Mouse (Mus musculus): ENCODE measurements around the gene Prcd.
"Not testable (repeated sequence)": the region's sequence is repeated elsewhere in the genome, so short reads cannot be mapped to it uniquely, and the experiment has no call there.

Gene Prcd

GRCm38 (mm10) chr11:116653234-116653633 is at the start of gene Prcd:
TSS of gene Prcd (plus strand) at chr11:116653534.
- DNase-seq (ENCODE audit: low spot score in 2 of 2) = no peak

GRCm38 (mm10) chr11:116604097-116604496 is 49.2 kb upstream of the Prcd start:
- no peak for DNase-seq (ENCODE audit: low spot score in 2 of 2)

GRCm38 (mm10) chr11:116607717-116608116 is 45.6 kb upstream of the Prcd start:
- no peak for DNase-seq (ENCODE audit: low spot score in 2 of 2)

- no peak for DNase-seq (ENCODE audit: low spot score in 2 of 2)
These were observed 43.2 kb upstream of the Prcd start for GRCm38 (mm10) chr11:116609965-116610630.

- not testable (repeated sequence) for DNase-seq (ENCODE audit: low spot score in 2 of 2)
These were observed 42.2 kb upstream of the Prcd start for GRCm38 (mm10) chr11:116611168-116611567.

- no peak for DNase-seq (ENCODE audit: low spot score in 2 of 2)
These were observed 41.5 kb upstream of the Prcd start for GRCm38 (mm10) chr11:116611883-116612282.

- no peak for DNase-seq (ENCODE audit: low spot score in 2 of 2)
These were observed 40.8 kb upstream of the Prcd start for GRCm38 (mm10) chr11:116612554-116612953.

- no peak for DNase-seq (ENCODE audit: low spot score in 2 of 2)
These were observed 40.1 kb upstream of the Prcd start for GRCm38 (mm10) chr11:116613234-116613633.

GRCm38 (mm10) chr11:116615735-116616437 is 37.4 kb upstream of the Prcd start:
- DNase-seq (ENCODE audit: low spot score in 2 of 2) = peak; percentile 82 to 87

- DNase-seq (ENCODE audit: low spot score in 2 of 2) = no peak
These were observed 36.8 kb upstream of the Prcd start for GRCm38 (mm10) chr11:116616438-116617118.

GRCm38 (mm10) chr11:116617641-116618040 is 35.7 kb upstream of the Prcd start:
- no peak for DNase-seq (ENCODE audit: low spot score in 2 of 2)

GRCm38 (mm10) chr11:116618666-116619065 is 34.7 kb upstream of the Prcd start:
- DNase-seq (ENCODE audit: low spot score in 2 of 2) = no peak

- DNase-seq (ENCODE audit: low spot score in 2 of 2) = no peak
These were observed 34.2 kb upstream of the Prcd start for GRCm38 (mm10) chr11:116619156-116619555.

GRCm38 (mm10) chr11:116619561-116619960 is 33.8 kb upstream of the Prcd start:
- no peak for DNase-seq (ENCODE audit: low spot score in 2 of 2)

- peak in 1 of 2 experiments; percentile 59 for DNase-seq (ENCODE audit: low spot score in 2 of 2)
These were observed 33.3 kb upstream of the Prcd start for GRCm38 (mm10) chr11:116620073-116620472.

GRCm38 (mm10) chr11:116620559-116621253 is 32.6 kb upstream of the Prcd start:
- DNase-seq (ENCODE audit: low spot score in 2 of 2) = no peak

GRCm38 (mm10) chr11:116621258-116621704 is 32.1 kb upstream of the Prcd start:
- DNase-seq (ENCODE audit: low spot score in 2 of 2) = peak in 1 of 2 experiments; percentile 47

- DNase-seq (ENCODE audit: low spot score in 2 of 2) = no peak
These were observed 29.8 kb upstream of the Prcd start for GRCm38 (mm10) chr11:116623281-116624124.

GRCm38 (mm10) chr11:116624131-116624832 is 29.1 kb upstream of the Prcd start:
- peak; percentile 91 to 97 for DNase-seq (ENCODE audit: low spot score in 2 of 2)

Measured in spleen, postnatal 4 days (tissue).